Comparison of ENCODE assay signal across 9 mouse cellular contexts in genomic region chr17:80800877-80801276, GRCm38 (mm10).
A peak's percentile ranks its signal among the peaks of the same experiment; 100 is the strongest.
DNase-seq lines count a peak whose midpoint lies in the region; ATAC-seq and TF ChIP-seq lines count a peak whose summit lies in the region.
"Had no signal": no experiment of that assay in that cellular context is flagged by ENCODE, and none has a peak within 500 bp of the region (broad histone marks: within the 10 kb centered on the region; RNA-seq: fewer than 3 reads in every experiment).

No protein-coding gene starts in this region.

- peak overlapping the region; percentile 62 for H3K27ac ChIP-seq in kidney, adult 2 months (ENCODE audit: insufficient read depth, low read depth, low read length)
- peak overlapping the region; percentile 97 for H3K27ac ChIP-seq in ES-E14 (ENCODE audit: insufficient read depth, low read depth, low read length, poor library complexity, severe bottlenecking)
- peak overlapping the region; percentile 80 for H3K27ac ChIP-seq in limb, embryonic 14.5 days (replicated peaks; ENCODE audit: low read depth, low read length)
- H3K27ac ChIP-seq in midbrain, embryonic 14.5 days (replicated peaks; ENCODE audit: low read depth, low read length) = no peak overlapping the region

- intact Hi-C loops in gastrocnemius, postnatal 36 days (cut with DNase I) = no loop called here

- H3K4me1 ChIP-seq in kidney, adult 2 months (ENCODE audit: control insufficient read depth, insufficient read depth, low read length) = peaks cover 12% of the 10 kb centered on the region
- peaks cover 1 to 21% of the 10 kb centered on the region in 2 experiments for H3K4me1 ChIP-seq in ES-E14 (ENCODE audit: control insufficient read depth in 2 of 2, insufficient read depth in 2 of 2, low read length in 2 of 2, poor library complexity in 1 of 2)
- H3K4me1 ChIP-seq in limb, embryonic 14.5 days (ENCODE audit: control insufficient read depth, insufficient read depth, low read length) = peaks cover 27% of the 10 kb centered on the region
- H3K4me1 ChIP-seq in midbrain, embryonic 14.5 days (ENCODE audit: control insufficient read depth, insufficient read depth, low read length) = peaks cover 4% of the 10 kb centered on the region; the same call in 1 of the 2 replicates

- H3K9ac ChIP-seq in ES-E14 (ENCODE audit: insufficient read depth, low read depth, low read length, poor library complexity, severe bottlenecking) = peak overlapping the region; percentile 67
- H3K9ac ChIP-seq in limb, embryonic 14.5 days (ENCODE audit: low read depth, low read length, severe bottlenecking) = no peak overlapping the region
- H3K9ac ChIP-seq in midbrain, embryonic 14.5 days (replicated peaks; ENCODE audit: low read length) = no peak overlapping the region

- no peaks in the 10 kb centered on the region for H3K9me3 ChIP-seq in ES-E14 (ENCODE audit: control insufficient read depth, insufficient read depth, low read depth, low read length)
- no peaks in the 10 kb centered on the region for H3K9me3 ChIP-seq in limb, embryonic 14.5 days (ENCODE audit: control insufficient read depth, low read length)
- no peaks in the 10 kb centered on the region for H3K9me3 ChIP-seq in midbrain, embryonic 14.5 days (ENCODE audit: control insufficient read depth, low read length)

- no peak for TF ChIP-seq POLR2A in kidney, adult 2 months (IDR thresholded peaks at IDR 0.05; ENCODE audit: low read depth, low read length)
- no peak for TF ChIP-seq POLR2A in limb, embryonic 14.5 days (IDR thresholded peaks at IDR 0.05; ENCODE audit: borderline replicate concordance, extremely low read depth, insufficient read depth, insufficient read length)

- H3K27me3 ChIP-seq in kidney, adult 2 months (replicated peaks; ENCODE audit: control insufficient read depth, insufficient read depth, low read length) = no peaks in the 10 kb centered on the region
- no peaks in the 10 kb centered on the region for H3K27me3 ChIP-seq in limb, embryonic 14.5 days (ENCODE audit: control insufficient read depth, insufficient read depth, low read length)
- H3K27me3 ChIP-seq in midbrain, embryonic 14.5 days (ENCODE audit: control insufficient read depth, insufficient read depth, low read length) = no peaks in the 10 kb centered on the region

- in situ Hi-C loops in ES-E14 (cut with MboI; ENCODE audit: low sequenced_read_pairs in 2 of 2, unreplicated experiment in 2 of 2) = no loop called here

- H3K36me3 ChIP-seq in kidney, adult 2 months (ENCODE audit: control insufficient read depth, insufficient read depth, low read length) = no peaks in the 10 kb centered on the region
- H3K36me3 ChIP-seq in ES-E14 (ENCODE audit: control insufficient read depth, insufficient read depth, low read length, poor library complexity, severe bottlenecking) = no peaks in the 10 kb centered on the region
- H3K36me3 ChIP-seq in limb, embryonic 14.5 days (ENCODE audit: control insufficient read depth, insufficient read depth, low read length) = no peaks in the 10 kb centered on the region
- H3K36me3 ChIP-seq in midbrain, embryonic 14.5 days (ENCODE audit: control insufficient read depth, insufficient read depth, low read length) = no peaks in the 10 kb centered on the region

- DNase-seq in kidney, adult 2 months = no peak
- DNase-seq in kidney, adult 9 months = no peak
- DNase-seq in ES-E14 (ENCODE audit: low read depth, low spot score) = no peak
- peak; percentile 48 to 54 for DNase-seq in cerebellum, postnatal 25 days
- no peak for DNase-seq in limb, embryonic 14.5 days (ENCODE audit: low spot score)
- no peak for DNase-seq in spleen, adult 12 weeks (ENCODE audit: low spot score)
- DNase-seq in gastrocnemius, postnatal 36 days = no peak
- DNase-seq in midbrain, embryonic 14.5 days = no peak

- 66% methylated on average over 13 of the region's 13 CpGs for WGBS in kidney, adult 2 months
- WGBS in limb, embryonic 14.5 days = 63% methylated on average over 13 of the region's 13 CpGs
- 88% methylated on average over 13 of the region's 13 CpGs for WGBS in midbrain, embryonic 14.5 days

- no peak for ATAC-seq in limb, embryonic 14.5 days (ENCODE audit: low FRiP score, low read depth)
- ATAC-seq in midbrain, embryonic 14.5 days (ENCODE audit: low FRiP score, low TSS enrichment) = no peak

- no peak for TF ChIP-seq CTCF in kidney, adult 2 months (conservative IDR thresholded peaks at IDR 0.05; ENCODE audit: insufficient read depth, insufficient read length, low read depth, low read length)

- peak overlapping the region; percentile 43; the same call in 1 of the 2 replicates for H3K4me2 ChIP-seq in limb, embryonic 14.5 days (replicated peaks; ENCODE audit: low read depth, low read length, severe bottlenecking)
- no peak overlapping the region for H3K4me2 ChIP-seq in midbrain, embryonic 14.5 days (ENCODE audit: low read length)

- H3K4me3 ChIP-seq in kidney, adult 2 months (ENCODE audit: insufficient read depth, low read depth, low read length) = no peak overlapping the region
- H3K4me3 ChIP-seq in ES-E14 (ENCODE audit: insufficient read depth in 1 of 2, low read depth in 1 of 2, low read length in 2 of 2, poor library complexity in 1 of 2, severe bottlenecking in 1 of 2) = peak overlapping the region; percentile 4 to 33; a peak in 1 of 4 replicates
- no peak overlapping the region for H3K4me3 ChIP-seq in limb, embryonic 14.5 days (replicated peaks; ENCODE audit: low read length)
- H3K4me3 ChIP-seq in midbrain, embryonic 14.5 days (replicated peaks; ENCODE audit: low read depth, low read length) = no peak overlapping the region
- H3K4me3 ChIP-seq: megakaryocyte, embryonic 14.5 days had no signal

TF ChIP-seq in ES-E14, 5 proteins besides CTCF, POLR2A, EP300 and RAD21:
- TF ChIP-seq HCFC1 (IDR thresholded peaks at IDR 0.05; ENCODE audit: borderline replicate concordance, insufficient read depth, low read length) (no peak), ZC3H11A (IDR thresholded peaks at IDR 0.05; ENCODE audit: borderline replicate concordance, low read depth, low read length) (no peak), MAFK (IDR thresholded peaks at IDR 0.05; ENCODE audit: insufficient read depth, low read depth, low read length) (0 out of 2 replicates have a peak, but pooled peaks have one; percentile 4), ZNF384 (IDR thresholded peaks at IDR 0.05; ENCODE audit: low read depth, low read length) (no peak), CHD2 (IDR thresholded peaks at IDR 0.05; ENCODE audit: low read depth, low read length) (no peak)
TF ChIP-seq in ES-E14: peak in this region for 1.

Comparison
In these comparisons a context has a peak if more than half of its experiments do, and no peak if none do; other contexts are left out.
1. DNase-seq: peak in cerebellum, postnatal 25 days (2 of 2); none in kidney, adult 2 months (single experiment), kidney, adult 9 months (single experiment), ES-E14 (single experiment), limb, embryonic 14.5 days (single experiment), spleen, adult 12 weeks (single experiment), gastrocnemius, postnatal 36 days (0 of 2) and midbrain, embryonic 14.5 days (single experiment).
2. H3K4me3 ChIP-seq: peak in ES-E14 (2 of 2); none in kidney, adult 2 months (single experiment), limb, embryonic 14.5 days (single experiment) and midbrain, embryonic 14.5 days (single experiment).